Mouse (Mus musculus): ENCODE measurements around the gene Alg9. TPM values are rescaled to one million over a fixed set of nuclear protein-coding genes. Genes with fewer than 3 reads are reported as not detected.
A peak's percentile ranks its signal among the peaks of the same experiment; 100 is the strongest.

Alg9 gene
- total RNA-seq, 1 experiment from 2014 or later, result 32.7 TPM

DNA sequence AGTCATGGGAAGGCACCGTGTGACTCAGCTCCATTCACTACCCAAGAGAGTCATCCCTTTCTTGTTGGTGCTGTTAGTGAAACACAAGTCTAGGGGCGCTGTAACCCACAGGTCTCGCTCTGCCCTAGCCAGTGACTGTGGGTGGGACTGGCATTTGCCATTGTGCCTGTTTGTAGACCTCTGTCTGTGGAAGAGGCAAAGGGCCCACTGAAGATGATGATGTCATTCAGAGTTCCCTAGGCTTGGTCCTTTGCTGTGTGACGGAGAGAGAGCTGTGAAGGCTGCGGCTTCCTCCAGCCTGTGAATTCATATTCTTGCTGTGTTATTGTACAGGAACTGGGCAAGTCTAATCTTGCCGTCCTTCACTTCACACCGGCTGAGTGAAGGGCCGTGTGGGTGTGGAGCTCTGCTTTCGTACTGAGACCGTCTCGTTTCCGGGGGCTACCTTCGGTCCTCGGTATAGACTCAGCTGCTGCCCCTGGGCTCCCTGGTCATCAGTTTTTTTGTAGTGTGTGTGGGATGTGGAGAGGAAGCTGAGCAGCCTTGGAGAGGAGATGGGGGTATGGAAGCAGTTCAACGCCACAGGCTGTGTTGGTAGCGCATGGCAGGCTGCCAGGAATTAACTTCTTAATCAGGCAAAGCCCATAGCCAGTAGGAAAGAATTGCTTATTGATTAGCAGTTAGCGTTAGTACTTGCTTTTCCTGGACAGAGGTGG is 78.0 kb downstream of the Alg9 start:
- peak; percentile 24 for DNase-seq

- DNase-seq, result no peak
Observed at GRCm38 (mm10) chr9:50854376-50854775, 79.6 kb downstream of the Alg9 start.

DNA sequence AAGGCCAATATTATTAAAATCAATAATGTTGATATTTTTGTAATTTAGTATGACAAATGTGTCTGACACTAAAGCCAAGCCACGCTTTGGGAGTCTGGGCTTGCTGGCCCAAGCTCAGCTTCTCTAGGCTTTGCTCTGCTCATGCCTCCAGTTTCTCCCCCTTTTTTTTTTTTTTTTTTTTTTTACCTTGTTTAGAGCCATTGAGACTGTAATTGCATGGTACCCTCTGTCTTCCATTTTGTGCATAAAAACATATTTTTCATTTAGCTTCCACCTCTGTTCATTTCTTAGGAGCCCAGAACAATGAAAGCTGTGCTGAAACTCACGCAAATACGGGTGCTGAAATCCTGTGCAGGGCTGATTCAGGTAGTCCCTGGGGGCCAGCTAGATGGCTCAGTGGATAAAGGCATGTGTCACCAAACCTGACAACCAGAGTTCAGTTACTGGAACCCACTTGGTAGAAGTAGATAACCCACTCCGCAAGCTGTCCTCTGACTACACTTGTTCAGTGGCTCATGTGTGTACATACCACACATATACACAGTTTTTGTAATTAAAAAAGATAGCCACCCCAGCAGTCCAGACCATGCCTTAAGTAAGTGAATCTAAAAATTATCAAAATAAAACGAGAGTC is 80.4 kb downstream of the Alg9 start:
- no peak for DNase-seq

DNA sequence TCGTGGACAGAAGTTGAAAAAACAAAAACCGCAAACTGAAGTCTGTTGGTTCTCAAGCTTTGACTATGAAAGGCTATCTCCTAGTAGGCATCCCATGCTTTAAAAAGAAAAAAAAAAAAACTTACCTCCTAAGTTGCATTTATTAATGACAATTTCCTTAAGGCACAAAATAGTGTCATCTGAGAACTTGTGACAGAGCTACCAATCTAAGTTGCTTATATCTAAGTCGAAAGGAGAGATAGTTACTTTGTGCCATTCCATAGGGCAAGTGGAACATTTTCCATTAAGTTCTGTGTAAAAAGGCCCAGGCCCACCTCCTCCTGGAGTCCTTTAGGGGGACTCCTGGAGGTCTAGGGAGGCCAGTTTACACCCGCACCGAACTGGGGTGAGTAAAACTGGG is 81.0 kb downstream of the Alg9 start:
- DNase-seq, result no peak

DNA sequence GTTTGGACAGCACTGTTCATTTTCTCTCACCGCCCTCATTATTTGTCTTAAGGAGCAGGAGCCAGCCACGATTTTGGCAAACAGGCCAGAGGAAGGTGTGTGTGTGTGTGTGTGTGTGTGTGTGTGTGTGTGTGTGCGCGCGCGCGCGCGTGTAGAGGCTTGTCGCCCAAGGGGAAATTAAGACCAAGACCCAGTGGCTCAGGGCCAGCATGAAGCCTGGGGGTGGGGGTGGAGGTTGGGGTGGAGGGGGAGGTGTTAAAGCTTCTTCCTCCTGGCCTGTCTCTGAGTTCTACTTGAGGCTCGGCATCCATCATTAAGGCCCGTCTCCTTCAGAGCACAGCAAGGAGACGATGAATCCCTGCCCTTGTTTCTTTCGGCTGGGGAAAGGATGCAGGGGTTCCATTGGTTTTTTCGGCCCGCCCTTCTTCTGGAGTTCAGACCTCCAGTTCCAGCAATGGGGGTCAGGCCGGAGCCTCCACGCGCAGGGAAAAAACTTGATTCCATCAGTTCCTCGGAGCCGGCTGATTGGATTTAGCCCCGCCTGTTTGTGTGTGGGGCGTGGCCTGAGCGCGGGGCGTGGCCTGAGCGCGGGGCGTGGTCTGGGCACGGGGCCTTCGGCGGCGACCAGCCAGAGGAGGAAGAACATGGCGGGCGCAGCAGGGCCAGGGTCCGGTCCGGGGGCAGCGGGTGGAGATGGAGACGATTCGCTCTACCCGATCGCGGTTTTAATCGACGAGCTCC is 81.7 kb downstream of the Alg9 start:
- peak; percentile 94 for DNase-seq

GRCm38 (mm10) chr9:50857082-50857641 is 82.3 kb downstream of the Alg9 start:
- DNase-seq, result peak; percentile 54

DNA sequence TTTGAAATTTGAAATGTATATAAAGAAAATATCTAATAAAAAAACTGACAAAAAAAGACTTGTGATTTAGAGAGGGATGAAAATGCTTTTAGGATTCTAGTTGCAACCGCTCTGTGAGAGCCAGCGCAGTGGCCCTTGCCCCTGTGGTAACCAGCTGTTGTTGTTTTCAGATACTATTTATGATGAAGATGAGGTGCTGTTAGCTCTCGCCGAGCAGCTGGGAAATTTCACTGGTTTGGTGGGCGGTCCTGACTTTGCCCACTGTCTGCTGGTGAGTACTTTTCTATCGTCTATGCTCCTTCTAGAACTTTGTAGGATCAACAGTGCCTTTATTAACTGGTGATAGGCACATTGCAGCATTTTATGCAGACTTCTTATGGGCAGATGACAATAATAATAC is 83.9 kb downstream of the Alg9 start:
- no peak for DNase-seq

DNA sequence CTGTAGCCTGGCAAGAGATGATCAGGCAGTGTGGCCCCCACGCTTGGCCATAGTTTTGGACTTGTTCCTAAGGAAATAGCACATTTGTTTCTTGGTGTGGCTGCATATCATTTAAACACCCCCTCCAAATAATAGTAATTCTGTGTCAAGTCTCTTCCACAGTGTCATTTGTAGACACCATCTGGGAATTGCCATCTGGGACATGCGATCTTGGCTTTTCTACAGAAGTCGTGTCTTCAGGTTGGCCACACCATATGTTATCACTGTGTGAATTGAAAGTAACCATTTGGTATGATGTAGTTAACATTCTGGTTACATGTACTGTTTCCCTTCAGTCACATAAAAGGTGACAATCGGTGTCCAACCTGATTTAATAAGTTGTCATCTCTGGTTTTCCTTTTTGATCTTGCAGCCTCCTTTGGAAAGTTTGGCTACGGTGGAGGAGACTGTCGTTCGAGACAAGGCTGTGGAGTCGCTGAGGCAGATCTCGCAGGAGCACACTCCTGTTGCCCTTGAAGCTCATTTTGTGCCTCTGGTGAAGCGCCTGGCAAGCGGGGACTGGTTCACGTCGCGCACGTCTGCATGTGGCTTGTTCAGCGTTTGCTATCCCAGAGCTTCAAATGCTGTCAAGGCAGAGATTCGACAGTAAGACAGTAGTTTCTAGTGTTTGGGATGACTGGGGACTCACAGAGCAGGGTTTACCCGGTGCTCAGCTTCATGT is 86.5 kb downstream of the Alg9 start:
- no peak for DNase-seq

DNA sequence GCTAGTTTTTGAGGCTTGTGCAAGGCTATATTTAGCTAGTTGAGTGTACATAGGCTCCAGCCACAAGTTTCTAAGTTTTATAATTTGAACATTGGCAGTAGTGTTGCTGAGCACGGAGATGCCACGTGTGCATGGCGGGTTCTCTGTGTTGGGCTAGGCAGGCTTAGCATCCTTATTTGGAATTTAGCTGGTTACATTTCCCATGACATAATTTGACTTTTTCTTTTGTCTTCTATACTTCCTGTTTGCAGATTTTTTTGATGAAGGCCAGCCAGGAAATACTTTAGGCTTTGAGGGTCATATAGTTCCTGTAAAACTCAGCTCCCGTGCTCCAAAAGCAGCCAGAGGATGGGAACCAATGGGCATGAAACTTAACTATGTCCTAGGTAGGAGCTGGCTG is 89.0 kb downstream of the Alg9 start:
- DNase-seq, result no peak

DNA sequence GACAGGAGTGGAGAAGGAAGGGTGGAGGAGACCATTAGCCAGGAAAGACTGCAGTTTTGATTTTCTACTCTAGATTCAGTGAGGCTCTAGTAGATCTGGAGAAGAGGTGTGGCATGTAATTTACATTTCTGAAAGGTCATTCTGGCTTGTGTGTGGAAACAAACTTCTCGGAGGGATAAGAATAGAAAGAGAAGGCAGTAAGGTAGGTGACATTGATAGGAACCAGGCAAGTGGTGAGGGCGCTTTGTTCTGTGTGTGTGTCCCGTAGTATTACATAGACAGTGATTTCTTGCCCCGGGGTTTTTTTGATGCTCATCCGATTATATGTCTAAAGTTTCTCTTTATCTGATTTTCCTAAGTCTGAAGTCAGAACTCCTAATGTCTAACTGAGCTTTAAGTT is 90.1 kb downstream of the Alg9 start:
- no peak for DNase-seq

- no peak for DNase-seq
Observed at GRCm38 (mm10) chr9:50865803-50866202, 91.0 kb downstream of the Alg9 start.

DNA sequence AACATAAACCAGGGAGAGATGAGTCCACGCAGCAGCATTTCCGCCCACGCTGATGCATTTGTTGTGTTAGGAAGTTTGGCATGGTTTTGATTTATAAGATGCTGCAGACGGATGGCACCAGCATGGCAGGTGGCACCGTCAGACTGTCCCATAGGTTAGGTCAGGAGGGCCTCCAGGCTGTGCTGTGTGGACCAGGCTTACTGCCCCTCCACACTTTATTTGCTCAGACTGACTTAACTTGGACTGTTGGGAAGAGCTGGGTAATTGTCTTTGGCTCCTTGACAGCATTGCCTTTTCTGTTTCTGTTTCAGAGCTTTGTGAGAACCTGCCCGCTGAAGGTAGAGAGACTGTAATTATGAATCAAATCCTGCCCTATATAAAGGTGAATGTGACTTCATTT is 92.2 kb downstream of the Alg9 start:
- DNase-seq, result no peak

GRCm38 (mm10) chr9:50868182-50868581 is 93.4 kb downstream of the Alg9 start:
- no peak for DNase-seq

GRCm38 (mm10) chr9:50873210-50873609 is 98.4 kb downstream of the Alg9 start:
- no peak for DNase-seq

- DNase-seq, result no peak
Observed at GRCm38 (mm10) chr9:50874031-50874430, 99.2 kb downstream of the Alg9 start.

DNA sequence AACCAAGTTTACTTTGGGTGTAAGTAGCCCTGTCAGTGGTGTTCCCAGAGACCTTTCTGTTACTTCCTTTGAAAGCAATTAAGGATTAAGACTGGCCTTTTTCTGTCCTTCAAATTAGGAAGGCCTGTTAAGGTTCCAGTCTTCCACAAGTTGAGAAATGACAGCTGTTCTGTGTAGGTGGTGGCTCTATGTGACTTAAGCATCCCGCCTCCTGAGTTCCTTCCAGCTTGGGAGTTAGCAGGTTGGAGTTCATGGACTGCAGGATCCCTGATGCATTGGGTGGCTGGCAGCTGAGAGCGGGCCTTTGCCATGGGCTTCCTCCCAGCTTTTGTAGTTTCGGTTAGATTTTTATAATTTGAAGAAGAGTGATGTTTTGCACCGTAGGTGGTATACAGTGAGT is 100.7 kb downstream of the Alg9 start:
- no peak for DNase-seq

- peak; percentile 62 for DNase-seq
Observed at GRCm38 (mm10) chr9:50876287-50876686, 101.5 kb downstream of the Alg9 start.

DNA sequence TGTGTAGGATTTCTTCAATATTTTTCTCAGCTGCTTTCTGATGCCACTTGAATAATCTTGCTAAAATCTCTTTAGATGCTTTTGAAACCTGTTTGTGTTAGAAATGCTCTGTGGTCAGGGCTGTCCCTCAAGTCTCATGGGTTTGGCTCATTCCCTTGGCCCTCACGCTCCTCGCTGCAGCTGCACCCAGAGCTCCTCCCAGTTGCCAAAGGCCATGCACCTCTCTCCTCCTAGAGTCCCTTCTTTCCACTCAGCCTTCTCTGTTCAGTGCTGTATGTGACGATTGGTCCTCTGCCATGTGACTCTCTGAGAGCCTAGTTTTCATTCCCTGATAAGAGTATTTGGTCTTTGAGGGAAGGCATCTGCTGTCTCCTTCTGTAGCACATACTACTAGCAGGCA is 102.6 kb downstream of the Alg9 start:
- DNase-seq, result no peak

GRCm38 (mm10) chr9:50882183-50882582 is 107.4 kb downstream of the Alg9 start:
- no peak for DNase-seq

GRCm38 (mm10) chr9:50884093-50884492 is 109.3 kb downstream of the Alg9 start:
- DNase-seq, result no peak

DNA sequence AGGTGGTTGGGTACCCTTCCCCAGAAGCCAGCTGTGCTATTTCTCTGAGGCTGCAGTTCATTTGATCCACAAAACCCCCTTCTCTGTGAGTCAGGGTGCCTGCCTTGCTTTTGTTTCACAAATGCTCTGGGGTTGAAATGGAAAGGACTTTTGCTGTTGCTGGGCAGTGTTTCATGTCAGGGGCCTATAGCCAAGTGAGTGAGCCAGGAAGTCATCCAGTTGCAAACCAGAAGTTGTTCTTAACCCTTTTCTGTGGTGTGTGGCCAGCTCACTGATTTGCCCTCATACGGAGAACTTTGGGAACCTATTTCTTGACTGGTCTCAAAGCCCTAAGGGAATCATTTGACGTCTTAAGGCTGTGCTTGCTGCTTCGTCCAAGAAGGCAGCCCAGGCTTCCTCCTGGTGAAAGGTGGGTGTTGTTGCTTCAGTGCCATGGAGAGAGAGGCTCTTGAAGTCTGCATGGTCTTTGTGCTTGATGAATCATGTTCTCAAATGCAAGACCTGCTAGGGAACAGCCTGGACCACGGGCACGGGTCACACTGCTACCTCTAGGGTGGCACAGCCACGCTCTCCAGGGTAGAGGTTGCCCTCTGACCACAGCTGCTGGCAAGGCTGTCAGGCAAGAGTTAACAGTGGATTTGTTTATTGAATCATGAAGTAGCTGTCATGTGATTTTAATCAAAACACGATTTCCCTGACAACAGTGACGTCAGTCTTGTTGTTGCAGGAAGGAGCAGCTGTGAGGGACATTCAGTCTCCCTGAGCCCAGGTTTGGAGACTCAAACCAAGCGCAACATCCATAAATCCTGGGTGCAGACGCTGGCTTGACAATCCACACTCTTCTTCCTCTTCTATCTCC is 110.2 kb downstream of the Alg9 start:
- DNase-seq, result no peak

- no peak for DNase-seq
Observed at GRCm38 (mm10) chr9:50885600-50885987, 110.8 kb downstream of the Alg9 start.

Measured in adrenal gland, postnatal 25 days (tissue).